Mouse (Mus musculus) CH12.LX (cell line): ENCODE measurements around the gene Flt1. TPM values are rescaled to one million over a fixed set of nuclear protein-coding genes. Genes with fewer than 3 reads are reported as not detected.

Experiments
- DNase-seq: peaks from one replicate; pipeline ENCODE4 v3.0.0-alpha.2; 2013; ENCODE audit errors: extremely low read depth
- H3K27ac ChIP-seq: 2 replicates; pipeline ENCODE4 v1.5.1; 2012; ENCODE audit warnings: low read depth, mild to moderate bottlenecking, control low read depth, moderate library complexity; ENCODE audit not compliant: insufficient read depth
- H3K27me3 ChIP-seq: replicated peaks from 2 replicates; pipeline ENCODE3; 2012; ENCODE audit warnings: inconsistent platforms
- H3K36me3 ChIP-seq, 2 experiments: replicated peaks in 1 of 2; 2 replicates each; pipeline versions ENCODE3 to v1.6.1; 2012; ENCODE audit warnings: inconsistent platforms in 1 of 2, low read length in 1 of 2, mild to moderate bottlenecking in 1 of 2, mixed read lengths in 1 of 2, moderate library complexity in 1 of 2; ENCODE audit not compliant: control insufficient read depth in 1 of 2, insufficient read depth in 1 of 2
- H3K4me1 ChIP-seq, 2 experiments: 2 replicates each; pipeline ENCODE4 v1.6.1; 2012; ENCODE audit warnings: inconsistent platforms in 1 of 2, moderate library complexity in 1 of 2; ENCODE audit not compliant: insufficient read depth in 2 of 2, control insufficient read depth in 1 of 2
- H3K4me2 ChIP-seq: 2 replicates; pipeline ENCODE4 v1.6.1; 2012; ENCODE audit warnings: low read depth, mild to moderate bottlenecking, control low read depth; ENCODE audit not compliant: poor library complexity, insufficient read depth, severe bottlenecking
- H3K4me3 ChIP-seq, 3 experiments: fragments of 150-350 bp in 1 of 3; sonication (generic) in 1 of 3; replicated peaks in 1 of 3; 2 replicates each; pipeline versions ENCODE3 to v1.5.1; 2011 to 2012; ENCODE audit warnings: low read depth in 2 of 3, low read length in 2 of 3, mild to moderate bottlenecking in 2 of 3, moderate library complexity in 2 of 3, control low read depth in 1 of 3, improper control_type of control experiment in 1 of 3, inconsistent platforms in 1 of 3, mixed read lengths in 1 of 3; ENCODE audit not compliant: poor library complexity in 1 of 3
- H3K79me2 ChIP-seq: replicated peaks from 2 replicates; pipeline ENCODE4 v1.6.1; 2012; ENCODE audit warnings: mild to moderate bottlenecking, moderate library complexity; ENCODE audit not compliant: control insufficient read depth, poor library complexity, insufficient read depth, severe bottlenecking; ENCODE audit errors: extremely low read depth
- H3K9ac ChIP-seq: 2 replicates; pipeline ENCODE4 v1.6.1; 2012; ENCODE audit warnings: low read depth, mild to moderate bottlenecking, control low read depth, moderate library complexity; ENCODE audit not compliant: insufficient read depth
- H3K9me3 ChIP-seq: replicated peaks from 2 replicates; pipeline ENCODE3; 2012; ENCODE audit warnings: low read length, inconsistent platforms, mixed read lengths
- BHLHE40 ChIP-seq: IDR thresholded peaks from 2 replicates; pipeline ENCODE4 v1.6.1; 2011; ENCODE audit warnings: mild to moderate bottlenecking, low read depth, low read length, improper control_type of control experiment
- CHD1 ChIP-seq: IDR thresholded peaks from 2 replicates; pipeline ENCODE4 v1.6.1; 2012; ENCODE audit warnings: low read depth, low read length, improper control_type of control experiment, inconsistent platforms
- CHD2 ChIP-seq: IDR thresholded peaks from 2 replicates; pipeline ENCODE4 v1.6.1; 2011; ENCODE audit warnings: low read length, improper control_type of control experiment
- CTCF ChIP-seq, 2 experiments: IDR thresholded peaks in 1 of 2; conservative IDR thresholded peaks in 1 of 2; 2 replicates each; pipeline ENCODE4 v1.5.1; 2011 to 2012; ENCODE audit warnings: low read depth in 2 of 2, low read length in 2 of 2, improper control_type of control experiment in 1 of 2, inconsistent platforms in 1 of 2, mild to moderate bottlenecking in 1 of 2, moderate library complexity in 1 of 2
- E2F4 ChIP-seq: IDR thresholded peaks from 2 replicates; pipeline ENCODE4 v1.6.1; 2011; ENCODE audit warnings: low read depth, low read length, improper control_type of control experiment; ENCODE audit not compliant: insufficient replicate concordance
- EP300 ChIP-seq: IDR thresholded peaks from 2 replicates; pipeline ENCODE4 v1.6.1; 2011; ENCODE audit warnings: low read length, improper control_type of control experiment
- ETS1 ChIP-seq: conservative IDR thresholded peaks from 2 replicates; pipeline ENCODE4 v1.6.1; 2012; ENCODE audit warnings: low read depth, mild to moderate bottlenecking, inconsistent platforms, low read length, improper control_type of control experiment, moderate library complexity
- GABPA ChIP-seq: IDR thresholded peaks from 2 replicates; pipeline ENCODE4 v1.6.1; 2012; ENCODE audit warnings: low read depth, low read length, improper control_type of control experiment, inconsistent platforms; ENCODE audit not compliant: insufficient replicate concordance
- HCFC1 ChIP-seq: IDR thresholded peaks from 2 replicates; pipeline ENCODE4 v1.6.1; 2012; ENCODE audit warnings: low read depth, mild to moderate bottlenecking, inconsistent platforms, low read length, improper control_type of control experiment
- IRF4 ChIP-seq: IDR thresholded peaks from 2 replicates; pipeline ENCODE4 v1.6.1; 2014; ENCODE audit warnings: low read depth, mild to moderate bottlenecking, inconsistent platforms, low read length, improper control_type of control experiment
- KAT2A ChIP-seq: IDR thresholded peaks from 2 replicates; pipeline ENCODE4 v1.6.1; 2012; ENCODE audit warnings: low read length, improper control_type of control experiment, inconsistent platforms; ENCODE audit not compliant: insufficient replicate concordance
- MAFK ChIP-seq: IDR thresholded peaks from 2 replicates; pipeline ENCODE4 v1.6.1; 2011; ENCODE audit warnings: low read length, improper control_type of control experiment; ENCODE audit not compliant: insufficient replicate concordance
- MAZ ChIP-seq: IDR thresholded peaks from 2 replicates; pipeline ENCODE4 v1.6.1; 2012; ENCODE audit warnings: low read depth, mild to moderate bottlenecking, inconsistent platforms, low read length, improper control_type of control experiment, moderate library complexity
- MEF2A ChIP-seq: IDR thresholded peaks from 2 replicates; pipeline ENCODE4 v1.6.1; 2014; ENCODE audit warnings: low read depth, mild to moderate bottlenecking, inconsistent platforms, low read length, improper control_type of control experiment, borderline replicate concordance
- MYC ChIP-seq: IDR thresholded peaks from 2 replicates; pipeline ENCODE4 v1.6.1; 2011; ENCODE audit warnings: low read depth, mild to moderate bottlenecking, improper control_type of control experiment, low read length
- NELFE ChIP-seq: IDR thresholded peaks from 2 replicates; pipeline ENCODE4 v1.6.1; 2011; ENCODE audit warnings: low read depth, low read length, improper control_type of control experiment
- NRF1 ChIP-seq: IDR thresholded peaks from 2 replicates; pipeline ENCODE4 v1.6.1; 2014; ENCODE audit warnings: low read depth, mild to moderate bottlenecking, inconsistent platforms, low read length, improper control_type of control experiment, moderate library complexity
- POLR2AphosphoS2 ChIP-seq: IDR thresholded peaks from 2 replicates; pipeline ENCODE4 v1.6.1; 2011; ENCODE audit warnings: low read depth, low read length, improper control_type of control experiment
- RAD21 ChIP-seq: IDR thresholded peaks from 2 replicates; pipeline ENCODE4 v1.6.1; 2011; ENCODE audit warnings: low read depth, mild to moderate bottlenecking, low read length, improper control_type of control experiment, moderate library complexity
- RCOR1 ChIP-seq: conservative IDR thresholded peaks from 2 replicates; pipeline ENCODE4 v1.6.1; 2012; ENCODE audit warnings: low read depth, mild to moderate bottlenecking, inconsistent platforms, low read length, improper control_type of control experiment
- SIN3A ChIP-seq: IDR thresholded peaks from 2 replicates; pipeline ENCODE4 v1.6.1; 2012; ENCODE audit warnings: low read length, improper control_type of control experiment, inconsistent platforms
- SMC3 ChIP-seq: IDR thresholded peaks from 2 replicates; pipeline ENCODE4 v1.6.1; 2011; ENCODE audit warnings: low read depth, low read length, improper control_type of control experiment
- TBP ChIP-seq: conservative IDR thresholded peaks from 2 replicates; pipeline ENCODE4 v1.6.1; 2011; ENCODE audit warnings: low read depth, low read length, improper control_type of control experiment
- TCF12 ChIP-seq: IDR thresholded peaks from 2 replicates; pipeline ENCODE4 v1.6.1; 2014; ENCODE audit warnings: low read depth, mild to moderate bottlenecking, inconsistent platforms, low read length, improper control_type of control experiment
- USF1 ChIP-seq: IDR thresholded peaks from 2 replicates; pipeline ENCODE4 v1.6.1; 2014; ENCODE audit warnings: low read depth, mild to moderate bottlenecking, inconsistent platforms, low read length, improper control_type of control experiment
- ZKSCAN1 ChIP-seq: IDR thresholded peaks from 2 replicates; pipeline ENCODE4 v1.6.1; 2012; ENCODE audit warnings: low read depth, inconsistent platforms, low read length, improper control_type of control experiment, borderline replicate concordance
- ZNF384 ChIP-seq: IDR thresholded peaks from 2 replicates; pipeline ENCODE4 v1.6.1; 2012; ENCODE audit warnings: low read depth, low read length, improper control_type of control experiment, inconsistent platforms
- dilution Hi-C: fragments of 300-500 bp; cut with MboI; formaldehyde crosslinking; loops from 2 replicates; pipeline ENCODE4 v1.14.3; 2020; ENCODE audit warnings: low sequenced_read_pairs; ENCODE audit not compliant: extremely low pct_unique_long_range_greater_than_20kb, extremely low pct_ligation_motif_present
- in situ Hi-C: fragments of 300-500 bp; cut with MboI; formaldehyde crosslinking; loops from 3 replicates; pipeline ENCODE4 v1.14.3; 2019; ENCODE audit warnings: low sequenced_read_pairs, low pct_ligation_motif_present, low pct_unique_long_range_greater_than_20kb, mixed read lengths
- polyA plus RNA-seq: library from polyadenylated mRNA; unstranded; fragments of >175 nt; gene quantifications from 2 replicates; pipeline ENCODE4 v1.2.1, GENCODE M21; 2012; ENCODE audit warnings: low read depth; ENCODE audit not compliant: insufficient read length
- total RNA-seq, 2 experiments: library from RNA; depleted of rRNA; stranded (reverse); fragments of 300-350 nt in 1 of 2; fragments of >200 nt in 1 of 2; gene quantifications; 2 replicates each; pipeline ENCODE4 v1.2.3; 2012 to 2014

Gene Flt1
- total and polyA plus RNA-seq, 3 experiments, result 0.27 to 0.94 (median 0.47) TPM

DNA sequence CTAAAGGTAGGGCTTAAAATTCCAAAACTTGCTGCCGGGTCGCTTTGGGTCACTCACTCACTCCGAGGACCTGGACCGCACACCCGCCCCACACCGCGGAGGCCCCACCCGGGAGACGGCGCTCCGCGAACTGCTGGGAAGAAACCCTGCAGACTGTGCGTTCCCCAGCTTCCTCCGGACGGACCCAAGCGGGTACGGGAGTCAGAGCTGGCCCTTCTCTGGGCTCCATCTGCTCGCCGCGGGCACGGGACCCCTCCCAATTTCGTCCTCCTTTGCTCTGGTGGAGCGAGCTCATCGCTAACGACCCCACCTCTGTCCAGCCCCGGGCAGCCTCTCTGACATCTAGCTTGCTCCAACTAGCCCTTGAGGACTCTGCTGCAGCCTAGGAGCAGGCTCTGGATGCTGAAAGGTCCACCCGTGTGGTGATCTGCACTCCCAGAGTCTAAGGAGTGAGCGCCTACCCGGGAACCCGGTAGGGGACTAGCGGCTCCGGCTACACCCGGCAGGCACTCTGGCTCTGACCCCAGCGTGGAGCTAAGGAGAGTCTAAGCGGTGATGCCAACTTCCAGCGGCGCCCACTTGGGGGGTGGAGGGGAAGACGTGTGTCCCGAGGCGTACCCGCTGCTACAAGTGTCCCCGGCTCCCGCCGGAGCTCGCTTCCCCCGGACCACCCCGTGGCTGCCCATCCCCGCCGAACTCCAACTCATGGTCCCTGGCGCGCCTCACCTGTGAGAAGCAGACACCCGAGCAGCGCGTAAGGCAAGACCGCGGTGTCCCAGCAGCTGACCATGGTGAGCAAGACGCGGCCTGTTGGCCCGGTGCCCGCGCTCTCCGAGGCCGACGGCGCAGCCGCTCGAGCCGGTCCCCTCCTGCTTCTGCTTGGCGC, 623 bp downstream of the Flt1 start:
- peaks cover 0 to 20% of the 10 kb centered on the region in 2 experiments; a peak in 2 of 4 replicates for H3K4me1 ChIP-seq
- no peak for TF ChIP-seq POLR2AphosphoS2
- TF ChIP-seq MEF2A, result no peak
- TF ChIP-seq SIN3A, result no peak
- TF ChIP-seq ETS1, result no peak
- no peak for TF ChIP-seq CHD2
- no peak for TF ChIP-seq CHD1
- no peak for TF ChIP-seq USF1
- no peak for TF ChIP-seq NRF1
- no peak for TF ChIP-seq IRF4
- TF ChIP-seq TCF12, result no peak
- TF ChIP-seq SMC3, result no peak
- TF ChIP-seq RCOR1, result no peak
- no peak for TF ChIP-seq KAT2A
- no peak for TF ChIP-seq TBP
- TF ChIP-seq BHLHE40, result no peak
- TF ChIP-seq HCFC1, result no peak
- TF ChIP-seq CTCF (conservative IDR thresholded peaks at IDR 0.05 in 1 of 2, IDR thresholded peaks at IDR 0.05 in 1 of 2; ENCODE audit: low read depth in 2 of 2, low read length in 2 of 2), result no peak
- TF ChIP-seq NELFE, result no peak
- no peak for TF ChIP-seq MAZ
- TF ChIP-seq GABPA, result no peak
- H3K27me3 ChIP-seq, result no peaks in the 10 kb centered on the region

GRCm38 (mm10) chr5:147724391-147724790, 1.4 kb downstream of the Flt1 start:
- Histone ChIP-seq H3K4me1 (peaks cover 0 to 27% of the 10 kb centered on the region in 2 experiments; a peak in 2 of 4 replicates), H3K4me3 (no peak overlapping the region), H3K27me3 (no peaks in the 10 kb centered on the region), H3K9ac (no peak overlapping the region), H3K9me3 (peaks cover 17% of the 10 kb centered on the region), H3K27ac (no peak overlapping the region), H3K79me2 (no peaks in the 10 kb centered on the region), H3K4me2 (no peak overlapping the region), H3K36me3 (no peaks in the 10 kb centered on the region)
- DNase-seq, result no peak
- TF ChIP-seq E2F4 (no peak), RCOR1 (no peak), EP300 (no peak), RAD21 (no peak), ZKSCAN1 (no peak), MAFK (no peak), SMC3 (no peak), HCFC1 (no peak), ZNF384 (no peak), SIN3A (no peak), MYC (no peak), TCF12 (no peak), POLR2AphosphoS2 (no peak)
- dilution Hi-C loops (no loop called here), in situ Hi-C loops (no loop called here)

More for the DNA sequence above, 623 bp downstream of the Flt1 start:
- Histone ChIP-seq H3K4me2 (no peak overlapping the region), H3K9me3 (peaks cover 17% of the 10 kb centered on the region), H3K79me2 (no peaks in the 10 kb centered on the region), H3K4me3 (no peak overlapping the region), H3K9ac (no peak overlapping the region), H3K36me3 (no peaks in the 10 kb centered on the region), H3K27ac (no peak overlapping the region)
- dilution Hi-C loops (no loop called here), in situ Hi-C loops (no loop called here)
- no peak for DNase-seq
